ENCODE assay signal across 8 mouse cellular contexts in genomic region chr19:41258707-41259106, GRCm38 (mm10). TPM values are rescaled to one million over a fixed set of nuclear protein-coding genes. Genes with fewer than 3 reads are reported as not detected.
DNase-seq lines count a peak whose midpoint lies in the region; ATAC-seq and TF ChIP-seq lines count a peak whose summit lies in the region.

No protein-coding gene starts in this region.

- TF ChIP-seq EP300 in ES-Bruce4 (IDR thresholded peaks at IDR 0.05; ENCODE audit: insufficient read depth, low read depth, low read length), result no peak

- H3K27me3 ChIP-seq in ES-Bruce4 (ENCODE audit: control insufficient read depth, insufficient read depth, low read length, poor library complexity, severe bottlenecking), result no peaks in the 10 kb centered on the region

- no peak overlapping the region for H3K4me3 ChIP-seq in layer of hippocampus, adult 2 months
- H3K4me3 ChIP-seq in ES-Bruce4 (ENCODE audit: low read depth, low read length), result no peak overlapping the region

- no peak overlapping the region for H3K27ac ChIP-seq in layer of hippocampus, adult 2 months
- H3K27ac ChIP-seq in ES-Bruce4 (ENCODE audit: insufficient read depth, low read length), result no peak overlapping the region

- no peaks in the 10 kb centered on the region for H3K9me3 ChIP-seq in ES-Bruce4 (replicated peaks; ENCODE audit: control insufficient read depth, insufficient read depth, low read length, poor library complexity, severe bottlenecking)

- peak; percentile 47; the same call in 1 of the 2 replicates for ATAC-seq in granulocyte monocyte progenitor cell, adult 5-6 weeks (replicated peaks; ENCODE audit: poor library complexity, severe bottlenecking)

- H3K4me1 ChIP-seq in ES-Bruce4 (ENCODE audit: control insufficient read depth, insufficient read depth, low read length), result no peaks in the 10 kb centered on the region

- no peak overlapping the region for H3K9ac ChIP-seq in ES-Bruce4 (ENCODE audit: low read depth, poor library complexity, severe bottlenecking)

- no peaks in the 10 kb centered on the region for H3K36me3 ChIP-seq in ES-Bruce4 (ENCODE audit: control insufficient read depth, insufficient read depth, low read length, poor library complexity, severe bottlenecking)

- no peak for DNase-seq in layer of hippocampus, adult 2 months (ENCODE audit: low spot score in 2 of 2)
- DNase-seq in layer of hippocampus, adult 9-10 months (ENCODE audit: low spot score), result no peak
- peak; percentile 47 for DNase-seq in adipocyte (ENCODE audit: low spot score)
- peak; percentile 62 for DNase-seq in lung, postnatal 14 days
- DNase-seq in thymus, postnatal 14 days, result peak; percentile 78
- no peak for DNase-seq in ovary, postnatal 14 days (ENCODE audit: low spot score)

- no peak for TF ChIP-seq POLR2A in ES-Bruce4 (IDR thresholded peaks at IDR 0.05; ENCODE audit: insufficient read depth, low read length)

- peak; percentile 74 for TF ChIP-seq CTCF in layer of hippocampus, adult 2 months (conservative IDR thresholded peaks at IDR 0.05)
- peak; percentile 45 for TF ChIP-seq CTCF in ES-Bruce4 (IDR thresholded peaks at IDR 0.05; ENCODE audit: low read depth, low read length)

RNA-seq across cellular contexts. Expression of gene Tm9sf3, which starts 5.1 kb away (rescaled TPM):
- 100 to 1,000 TPM; 114 to 118 TPM for total RNA-seq in layer of hippocampus, adult 2 months (2021)
- 115 and 121 TPM in 2 replicates for polyA plus RNA-seq in ES-Bruce4 (2011; ENCODE audit: insufficient read depth, insufficient read length, low read depth, missing spikeins)
- 133 TPM in 2 replicates for total RNA-seq in granulocyte monocyte progenitor cell, adult 5-6 weeks (2014; fragmentation: Nextera tagmentation)
- 296 and 339 TPM in 2 replicates for total RNA-seq in granulocyte monocyte progenitor cell, adult 5-6 weeks (2017)

RNA-seq across cellular contexts. Expression of gene Tll2, which starts 52.1 kb away (rescaled TPM):
- total RNA-seq in layer of hippocampus, adult 2 months (2021), result under 1 TPM; 0.61 to 0.69 TPM
- polyA plus RNA-seq in ES-Bruce4 (2011; ENCODE audit: insufficient read depth, insufficient read length, low read depth, missing spikeins), result not detected in 2 replicates
- not detected in 2 replicates for total RNA-seq in granulocyte monocyte progenitor cell, adult 5-6 weeks (2014; fragmentation: Nextera tagmentation)
- not detected in 2 replicates for total RNA-seq in granulocyte monocyte progenitor cell, adult 5-6 weeks (2017)

Comparison
In these comparisons a context has a peak if more than half of its experiments do, and no peak if none do; other contexts are left out.
1. DNase-seq: peak in adipocyte (single experiment), lung, postnatal 14 days (single experiment) and thymus, postnatal 14 days (single experiment); none in layer of hippocampus, adult 2 months (0 of 2), layer of hippocampus, adult 9-10 months (single experiment) and ovary, postnatal 14 days (single experiment).